Mouse (Mus musculus) ovary, postnatal 10 days (tissue): ENCODE data around the gene Kctd19.

ENCODE experiments used
- DNase-seq: peaks from one replicate; pipeline ENCODE4 v3.0.0; 2022; ENCODE audit warnings: low spot score

Gene Kctd19

DNA sequence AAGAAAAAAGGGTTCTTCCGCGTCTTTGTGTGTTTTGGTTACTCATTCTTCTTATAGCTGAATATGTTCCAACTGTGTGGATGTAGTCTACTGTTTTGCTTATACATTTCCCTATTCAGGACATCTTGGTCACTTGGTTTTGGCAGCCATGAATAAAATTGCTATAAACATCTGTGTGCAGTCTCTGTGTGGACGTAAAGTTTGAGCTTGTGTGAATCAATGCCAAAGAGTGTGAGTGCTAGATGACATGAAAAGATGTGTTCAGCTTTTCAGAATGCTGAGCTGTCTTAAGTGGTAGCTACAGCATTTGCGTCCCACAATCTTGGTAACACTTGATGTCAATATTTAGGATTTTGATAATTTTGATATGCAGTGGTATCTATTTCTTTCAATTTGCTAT is 6.5 kb upstream of the Kctd19 start:
- DNase-seq, result no peak

DNA sequence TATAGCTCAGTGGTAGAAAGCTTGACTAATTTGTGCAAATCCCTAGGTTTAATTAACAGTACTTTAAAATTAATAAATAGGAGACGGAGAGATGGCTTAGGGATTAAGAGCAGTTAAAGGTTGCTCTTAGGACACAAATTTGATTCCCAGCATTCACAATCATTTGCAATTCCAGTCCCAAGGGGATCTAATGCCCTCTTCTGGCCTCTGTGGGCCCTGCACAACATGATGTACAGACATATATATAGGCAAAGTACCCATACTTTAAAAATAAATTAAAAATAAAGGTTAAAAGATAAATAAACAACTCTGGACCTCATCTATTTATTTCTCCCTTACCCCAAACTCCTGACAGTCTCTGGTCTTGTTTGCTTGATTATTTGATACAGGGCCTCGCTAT is 5.7 kb upstream of the Kctd19 start:
- DNase-seq, result no peak

DNA sequence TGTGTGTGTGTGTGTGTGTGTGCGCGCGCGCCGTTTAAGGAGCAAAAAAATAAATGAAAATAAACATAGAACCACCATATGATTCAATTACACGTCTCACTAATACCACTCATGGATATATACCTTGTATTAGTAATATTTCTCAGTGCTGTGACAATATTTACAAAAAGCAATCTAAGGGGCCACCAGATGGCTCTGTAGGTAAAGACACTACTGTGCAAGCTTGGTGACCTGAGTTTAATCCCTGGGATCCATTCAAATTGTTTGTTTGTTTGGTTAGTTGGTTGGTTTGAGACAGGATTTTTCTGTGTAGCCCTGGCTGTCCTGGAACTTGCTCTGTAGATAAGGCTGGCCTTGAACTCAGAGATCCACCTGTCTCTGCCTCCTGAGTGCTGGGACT is 3.4 kb downstream of the Kctd19 start:
- no peak for DNase-seq

DNA sequence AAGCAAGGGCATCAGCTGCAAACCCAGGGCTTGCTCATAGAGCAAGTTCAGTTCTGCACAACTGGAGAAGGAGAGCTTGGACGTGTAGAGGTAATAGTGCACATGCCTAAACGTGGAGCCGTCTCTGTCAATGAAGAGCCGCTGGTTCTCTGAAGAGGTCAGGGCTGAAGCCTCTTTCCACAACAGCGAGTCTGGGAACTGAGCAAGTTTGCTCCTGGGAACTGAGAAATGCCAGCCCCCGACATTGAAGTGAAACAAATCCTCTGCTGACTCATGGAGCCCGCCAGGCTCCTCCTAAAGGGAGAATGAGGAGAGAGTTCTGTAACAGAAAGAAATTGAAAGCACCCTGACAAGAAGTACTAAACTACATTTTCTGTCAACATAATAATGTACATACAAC is 5.0 kb downstream of the Kctd19 start:
- DNase-seq, result no peak

DNA sequence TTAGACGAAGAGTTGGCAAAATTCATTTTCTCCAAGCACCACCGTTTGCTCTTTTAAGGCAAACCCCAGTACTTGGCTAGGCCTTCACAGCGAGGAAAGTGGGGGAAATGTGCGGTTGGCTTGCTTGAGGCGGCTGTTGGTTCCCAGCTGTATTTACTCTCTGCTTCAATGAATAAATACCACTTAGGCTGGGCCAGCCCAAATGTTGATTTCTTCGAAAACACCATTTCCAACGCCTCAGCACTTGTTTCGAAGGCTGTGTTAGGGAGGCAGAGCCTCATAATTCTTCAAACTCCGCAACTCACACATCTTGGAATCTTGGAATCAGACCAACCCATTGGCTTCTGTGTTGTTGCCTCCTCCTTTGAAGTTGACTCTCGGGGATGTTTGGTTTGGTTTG is 6.9 kb downstream of the Kctd19 start:
- no peak for DNase-seq

DNA sequence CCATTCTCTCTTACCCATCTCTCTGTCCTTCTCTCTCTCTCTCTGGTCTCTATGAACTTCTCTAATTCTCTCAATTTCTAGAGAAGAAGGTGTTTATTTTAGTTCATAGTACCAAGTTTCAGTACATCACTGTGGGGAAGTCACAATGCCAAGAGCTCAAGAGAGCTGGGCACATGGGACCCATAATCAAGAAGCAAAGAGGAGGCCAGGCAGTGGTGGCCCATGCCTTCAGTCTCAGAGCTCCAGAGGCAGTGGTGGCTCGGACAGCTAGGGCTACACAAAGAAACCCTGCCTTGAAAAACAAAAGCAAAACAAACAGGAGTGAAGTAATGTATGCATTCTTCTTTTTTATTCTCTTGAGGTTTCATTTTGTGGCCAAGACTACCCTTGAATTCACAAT is 8.8 kb downstream of the Kctd19 start:
- DNase-seq, result no peak

DNA sequence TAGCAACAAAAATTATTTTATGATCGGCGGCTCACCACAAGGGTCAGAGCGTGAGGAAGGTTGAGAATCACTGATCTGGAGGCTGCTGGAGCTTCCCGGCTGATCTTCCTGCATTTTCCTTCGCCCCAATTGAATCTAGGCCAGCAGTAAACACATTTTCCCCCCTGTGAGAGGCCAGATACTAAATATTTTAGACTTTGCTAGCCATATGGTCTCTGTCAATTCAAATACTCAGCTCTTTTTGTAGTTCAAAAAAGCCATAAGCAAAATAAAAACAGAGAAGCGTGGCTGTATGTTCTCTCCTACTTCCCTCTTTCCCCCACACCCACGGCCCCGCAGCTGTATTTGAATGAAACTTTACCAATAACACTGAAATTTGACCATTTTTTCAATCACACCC is 9.8 kb downstream of the Kctd19 start:
- no peak for DNase-seq

DNA sequence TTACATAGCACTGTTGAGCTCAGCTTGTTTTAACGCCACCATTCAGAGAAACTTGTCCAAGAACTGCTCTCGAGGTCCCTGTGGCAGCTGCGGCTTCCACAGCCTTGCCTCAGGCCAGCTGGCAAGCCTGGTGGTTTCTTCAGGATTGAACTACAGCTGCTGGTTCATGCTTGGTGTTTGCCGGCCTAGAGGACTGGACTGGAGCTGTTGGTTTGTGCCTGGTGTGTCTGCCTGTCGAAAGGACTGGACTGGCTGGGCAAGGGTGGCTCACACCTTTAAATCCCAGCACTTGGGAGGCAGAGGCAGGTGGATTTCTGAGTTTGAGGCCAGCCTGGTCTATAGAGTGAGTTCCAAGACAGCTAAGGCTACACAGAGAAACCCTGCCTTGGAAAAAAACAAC is 13.3 kb downstream of the Kctd19 start:
- no peak for DNase-seq

DNA sequence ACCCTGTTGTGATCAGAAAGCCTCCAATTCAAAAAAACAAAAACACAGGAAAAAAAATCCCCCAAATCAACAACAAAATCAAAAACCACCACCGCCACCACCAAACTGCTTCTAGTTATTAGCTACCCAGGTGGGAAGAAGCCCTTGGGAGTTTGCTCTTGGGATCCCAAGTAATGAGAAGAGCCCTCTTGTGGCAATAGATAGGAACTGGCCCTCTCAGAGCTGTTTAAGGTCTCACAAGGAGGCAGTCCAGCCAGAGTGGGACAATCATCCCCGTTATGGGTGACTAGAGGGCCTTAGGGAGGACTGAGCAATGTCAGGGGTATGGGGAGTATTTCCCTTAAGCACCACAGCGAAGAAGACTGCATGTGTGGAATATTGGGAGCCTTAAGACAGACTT is 15.6 kb downstream of the Kctd19 start:
- no peak for DNase-seq

DNA sequence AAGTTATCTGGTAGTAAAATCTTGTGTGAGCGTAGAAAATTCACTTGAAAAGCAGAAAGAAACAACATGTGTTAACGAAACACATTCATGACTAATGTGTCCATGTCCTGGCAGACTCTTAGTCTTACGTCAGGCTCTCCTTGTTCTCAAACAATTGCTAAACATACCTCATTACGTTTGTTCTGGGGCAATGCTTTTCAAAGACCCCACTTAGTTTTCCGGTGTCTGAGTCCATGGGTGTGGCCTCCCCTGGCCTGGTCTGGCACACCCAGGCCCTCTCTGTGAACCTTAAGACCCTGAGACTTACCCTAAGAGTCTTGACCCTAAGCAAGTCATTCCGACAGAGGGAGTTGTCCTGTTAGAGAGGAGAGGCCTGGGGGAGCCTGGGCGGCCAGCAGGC is 19.4 kb downstream of the Kctd19 start:
- DNase-seq, result no peak

DNA sequence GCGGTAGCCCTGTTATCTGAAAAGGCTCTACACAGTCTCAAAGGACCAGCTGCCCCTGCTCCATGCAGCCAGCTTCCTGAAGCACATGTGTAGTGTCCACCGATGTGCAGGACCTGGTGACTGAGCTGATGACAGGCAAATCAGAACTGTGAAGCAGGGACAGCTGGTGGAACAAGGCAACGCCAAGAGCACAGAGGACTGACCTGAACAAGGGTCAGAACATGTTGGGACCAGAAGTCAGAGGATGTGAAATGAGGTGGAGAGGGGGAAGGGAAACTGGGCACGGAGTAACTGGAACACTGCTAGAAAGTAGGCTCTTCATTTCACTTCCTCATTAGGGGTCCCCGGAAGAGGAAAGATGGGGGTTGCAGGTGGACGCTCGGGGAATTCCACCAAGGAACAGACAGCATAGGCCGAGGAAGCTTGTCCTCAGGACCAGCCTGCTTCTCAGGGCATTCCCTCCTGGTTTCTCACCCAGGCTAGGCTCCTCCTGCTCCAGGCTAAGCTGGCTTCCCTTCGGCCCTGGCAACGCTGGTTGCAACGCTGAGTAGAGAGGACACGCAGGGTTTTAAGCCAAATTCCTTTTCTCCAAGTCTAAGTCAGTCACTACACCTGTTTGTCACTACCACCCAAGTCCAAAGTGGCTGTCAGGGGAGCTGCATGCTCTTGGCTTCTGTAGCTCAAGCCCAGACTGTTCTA is 20.1 kb downstream of the Kctd19 start:
- no peak for DNase-seq

DNA sequence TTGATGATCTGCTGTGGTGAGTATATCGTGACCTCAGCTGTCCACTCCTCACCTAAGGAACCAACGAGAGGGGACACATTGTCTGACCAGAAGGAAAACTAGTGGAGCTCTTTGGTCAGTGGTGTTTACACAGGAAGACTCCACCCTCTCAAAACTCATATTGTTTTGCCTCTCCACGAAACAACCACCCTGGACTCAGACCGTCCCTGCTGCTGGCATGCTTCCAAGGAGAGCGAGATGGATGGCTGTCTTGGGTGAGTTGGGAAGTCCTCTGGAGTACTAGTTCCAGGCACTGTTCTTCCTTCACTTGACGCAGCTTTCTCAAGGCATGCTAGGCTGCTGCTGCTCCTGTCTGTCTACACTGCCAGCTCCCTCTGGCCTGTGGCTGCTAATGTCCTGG is 24.2 kb downstream of the Kctd19 start:
- no peak for DNase-seq

DNA sequence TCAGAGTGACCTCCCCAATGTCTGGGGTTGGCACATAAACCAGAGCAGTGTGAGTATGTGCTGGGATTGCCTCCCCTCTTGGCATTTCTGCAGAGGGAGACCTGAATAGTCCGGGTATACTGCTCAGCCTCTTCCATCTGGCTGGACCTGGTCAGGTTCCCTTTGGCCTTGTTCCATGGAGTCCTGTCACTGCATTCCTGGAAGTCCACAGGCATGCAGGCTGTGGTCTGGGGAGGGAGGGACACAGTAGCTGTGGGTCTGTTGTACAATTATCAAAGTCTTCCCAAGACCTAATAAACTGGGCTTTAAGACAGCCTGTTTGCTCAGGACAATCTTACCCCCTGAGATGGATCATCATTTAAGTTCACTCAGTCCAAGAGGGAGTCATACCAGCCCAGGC is 26.2 kb downstream of the Kctd19 start:
- DNase-seq, result no peak

DNA sequence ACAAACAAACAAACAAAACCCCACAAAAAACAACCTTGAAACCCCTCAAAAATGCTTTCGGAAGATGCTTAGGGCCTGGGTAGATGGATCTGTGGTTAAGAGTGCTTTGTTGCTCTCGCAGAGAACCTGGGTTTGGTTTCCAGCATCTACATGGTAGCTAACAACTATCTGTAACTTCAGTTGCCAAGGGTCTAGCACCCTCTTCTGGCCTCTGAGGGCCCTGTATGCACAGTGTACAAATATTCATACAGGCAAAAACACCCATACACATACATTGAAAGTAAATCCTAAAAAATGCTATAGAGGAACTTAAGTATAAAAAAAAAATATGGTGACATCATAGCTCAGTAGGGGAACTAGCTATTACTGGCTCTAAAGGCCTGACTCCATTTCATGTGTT is 29.2 kb downstream of the Kctd19 start:
- DNase-seq, result no peak

DNA sequence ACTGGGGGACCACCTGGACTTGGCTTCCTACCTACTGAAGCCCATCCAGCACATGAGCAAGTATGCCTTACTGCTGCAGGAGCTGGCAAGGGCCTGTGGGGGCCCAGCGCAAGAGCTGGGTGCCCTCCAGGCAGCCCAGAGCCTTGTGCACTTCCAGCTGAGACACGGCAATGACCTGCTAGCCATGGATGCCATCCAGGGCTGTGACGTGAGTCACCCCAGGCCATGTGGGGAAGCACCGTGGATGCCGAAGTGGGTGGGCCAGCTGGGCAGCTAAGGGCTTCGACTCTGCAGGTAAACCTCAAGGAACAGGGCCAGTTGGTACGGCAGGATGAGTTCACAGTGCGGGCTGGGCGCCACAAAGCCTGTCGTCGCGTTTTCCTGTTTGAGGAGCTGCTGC is 33.0 kb downstream of the Kctd19 start:
- DNase-seq, result no peak

DNA sequence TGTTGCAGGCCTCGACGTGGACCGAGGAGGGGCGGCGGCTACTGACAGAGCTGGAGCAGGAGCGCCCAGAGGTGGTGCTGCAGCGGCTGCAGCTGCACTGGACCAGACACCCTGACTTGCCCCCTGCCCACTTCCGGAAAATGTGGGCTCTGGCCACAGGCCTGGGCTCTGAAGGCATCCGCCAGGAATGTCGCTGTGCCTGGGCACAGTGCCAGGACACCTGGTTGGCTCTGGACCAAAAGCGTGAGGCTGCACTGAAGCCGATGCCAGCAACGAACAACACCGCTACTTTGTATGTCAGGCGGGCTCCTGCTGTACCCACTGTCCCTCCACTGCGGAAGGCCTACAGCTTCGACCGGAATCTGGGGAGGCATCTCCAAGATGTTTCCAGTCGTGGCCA is 34.6 kb downstream of the Kctd19 start:
- DNase-seq, result peak; percentile 50

DNA sequence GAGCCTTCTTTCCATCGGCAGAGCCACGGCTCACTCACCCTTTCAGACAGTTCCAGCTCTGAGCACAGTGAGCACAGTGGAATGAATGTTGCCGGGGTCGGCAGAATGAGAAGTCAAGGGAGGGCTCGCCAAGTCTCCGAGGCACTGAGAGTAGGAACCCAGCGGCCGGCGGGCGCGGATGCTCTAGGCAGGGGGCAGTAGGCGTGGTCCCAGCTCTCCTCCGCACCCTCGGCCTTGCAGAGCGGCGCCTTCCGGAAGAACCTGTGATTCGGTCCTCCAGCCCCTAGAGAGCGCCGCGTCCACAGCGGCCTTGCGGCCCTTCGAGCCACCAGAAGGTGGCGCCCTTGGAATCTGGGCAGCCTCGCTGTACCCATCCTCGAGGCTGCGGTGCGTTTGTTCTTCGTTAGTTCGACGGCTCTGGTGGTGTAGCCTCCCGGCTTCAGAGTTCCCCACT is 38.8 kb downstream of the Kctd19 start:
- no peak for DNase-seq

DNA sequence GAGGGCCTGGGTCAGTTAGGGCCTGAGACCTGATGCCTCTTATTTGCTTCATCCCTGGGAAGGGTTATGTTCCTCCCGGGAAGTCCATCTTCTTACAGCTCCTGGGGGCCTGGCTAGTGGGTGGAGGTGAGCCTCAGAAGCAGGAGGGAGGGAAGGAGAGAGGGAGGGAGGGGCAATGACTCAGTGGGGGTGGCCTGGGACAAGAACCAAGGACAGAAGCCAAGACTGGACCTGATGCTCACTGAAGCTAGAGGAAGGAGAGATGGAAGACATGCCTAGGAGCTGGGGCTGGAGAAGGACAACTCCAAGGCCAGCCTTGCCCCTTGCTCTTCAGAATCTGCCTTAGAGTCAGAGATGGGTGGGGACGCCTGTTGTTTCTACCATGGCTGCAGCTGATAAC is 40.3 kb downstream of the Kctd19 start, which contains the start of gene Plekhg4:
Gene Plekhg4 (plus strand): TSS at position 243 of the 400 bp plus-strand sequence.
- no peak for DNase-seq

DNA sequence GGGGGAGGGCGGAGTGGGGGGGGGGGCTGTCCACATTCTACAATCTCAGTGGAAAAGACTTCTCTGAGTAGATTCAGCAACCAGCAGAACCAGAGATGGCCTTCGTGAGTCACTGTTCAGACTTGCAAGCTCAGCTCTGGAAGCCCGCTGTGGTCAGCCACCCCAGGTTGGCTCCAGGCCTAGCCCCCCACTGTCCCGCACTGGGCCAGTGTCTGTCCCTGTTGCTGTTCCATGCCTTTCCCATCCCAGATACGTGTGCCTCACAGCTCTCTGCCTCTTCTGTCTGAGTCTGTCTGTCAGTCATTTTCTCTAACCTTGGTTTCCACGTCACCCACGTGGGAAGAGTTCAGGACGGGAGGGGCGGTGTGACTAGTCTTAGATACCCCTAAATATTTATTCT is 40.8 kb downstream of the Kctd19 start:
- DNase-seq, result no peak

DNA sequence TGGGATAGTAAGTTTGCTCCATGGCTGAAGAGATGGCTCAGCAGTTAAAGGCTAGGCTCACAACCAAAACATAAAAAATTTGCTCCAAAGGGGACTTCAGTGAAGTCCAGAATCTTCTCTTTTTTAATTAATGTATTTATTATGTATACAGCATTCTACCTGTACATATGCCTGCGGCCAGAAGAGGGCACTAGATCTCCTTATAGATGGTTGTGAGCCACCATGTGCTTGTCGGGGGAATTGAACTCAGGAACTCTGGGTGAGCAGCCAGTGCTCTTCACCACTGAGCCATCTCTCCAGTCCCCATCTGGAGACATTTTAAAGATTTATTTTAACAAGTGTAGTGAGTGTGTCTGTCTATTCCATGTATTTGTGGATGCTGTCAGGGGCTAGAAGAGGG is 46.2 kb downstream of the Kctd19 start:
- DNase-seq, result no peak

DNA sequence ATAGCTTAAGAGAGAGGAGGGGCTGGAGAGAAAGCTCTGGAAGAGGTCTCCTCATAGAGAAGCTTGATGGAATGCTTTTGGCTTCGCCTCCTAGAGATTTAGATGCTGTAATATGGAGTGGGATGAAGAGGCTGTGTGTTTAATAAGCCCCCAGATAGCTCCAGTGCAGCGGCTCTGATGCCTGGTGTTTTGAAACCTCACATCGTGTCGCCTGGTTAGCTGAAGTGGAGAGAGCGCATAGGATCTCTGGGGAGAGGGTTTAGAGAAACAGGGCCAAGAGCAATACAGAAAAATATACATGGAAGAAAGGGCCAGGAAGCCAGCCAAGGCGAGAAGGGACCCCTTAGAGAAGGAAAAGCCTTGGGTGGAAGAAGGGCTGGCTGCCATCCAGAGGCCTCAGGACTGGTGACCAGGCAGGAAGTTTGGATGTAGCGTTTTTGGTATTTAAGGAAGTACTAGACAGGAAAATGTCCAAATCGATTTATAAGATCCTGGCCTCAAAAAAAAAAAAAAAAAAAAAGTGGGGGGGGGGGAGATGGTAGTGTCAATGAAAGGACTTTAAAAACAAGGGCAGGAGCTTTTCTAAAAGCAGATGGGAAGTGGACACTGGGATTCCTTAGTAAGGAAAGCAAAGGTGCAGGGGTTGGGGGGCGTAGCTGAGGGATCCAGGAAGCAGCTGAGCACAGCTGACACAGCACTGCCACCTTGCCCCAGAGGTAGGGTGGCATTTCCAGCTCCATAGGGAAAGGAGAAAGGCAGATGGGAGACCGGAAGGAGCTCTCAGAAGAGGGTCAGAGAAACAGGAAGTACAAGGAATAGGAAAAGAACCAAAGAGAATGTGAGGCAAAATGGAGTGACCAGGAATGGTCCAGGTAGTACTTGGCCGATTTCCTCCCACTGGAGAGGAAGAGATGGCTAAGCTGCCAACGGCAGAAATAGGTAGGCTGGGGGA is 51.3 kb downstream of the Kctd19 start:
- no peak for DNase-seq

DNA sequence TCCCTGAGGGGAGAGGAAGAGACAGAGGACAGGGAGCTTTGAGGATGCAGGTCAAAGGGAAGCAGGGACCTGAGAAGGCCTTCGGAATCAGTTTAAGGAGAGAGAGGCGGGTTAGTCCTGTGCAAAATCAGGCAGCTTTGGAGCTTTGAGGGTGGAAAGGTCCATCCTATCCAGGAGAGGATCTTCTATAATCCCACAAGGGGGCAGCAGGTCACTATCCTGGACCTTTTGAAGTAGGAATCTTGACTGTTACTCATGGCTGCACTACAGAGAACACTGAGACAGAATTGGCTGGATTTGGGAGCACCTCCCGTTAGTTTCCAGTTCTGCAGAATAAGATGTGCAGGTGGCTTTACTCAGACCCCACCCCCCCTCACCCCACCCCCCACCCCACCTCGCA is 53.7 kb downstream of the Kctd19 start:
- DNase-seq, result no peak

DNA sequence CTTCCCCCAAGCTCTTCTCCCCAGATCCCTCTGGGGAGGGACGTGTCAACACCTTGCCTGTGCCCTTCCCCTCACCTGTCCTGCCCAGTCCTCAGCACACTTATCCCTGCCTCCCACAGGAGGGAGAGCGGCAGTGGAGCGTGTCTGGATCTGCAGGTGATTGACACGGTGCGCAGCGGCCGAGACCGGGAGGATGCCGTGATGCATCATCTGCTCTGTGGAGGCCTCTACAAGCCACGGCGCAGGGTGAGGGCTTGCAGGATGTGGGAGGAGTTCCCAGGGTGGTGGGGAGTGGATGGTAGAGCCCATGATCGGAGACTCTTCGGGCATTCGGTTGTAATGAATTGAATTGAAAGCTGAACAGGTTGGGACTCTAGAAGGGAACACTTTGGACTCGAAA is 54.1 kb downstream of the Kctd19 start:
- DNase-seq, result no peak
